Mouse (Mus musculus) kidney, embryonic 16.5 days (tissue): ENCODE measurements around the gene Tle4. TPM values are rescaled to one million over a fixed set of nuclear protein-coding genes. Genes with fewer than 3 reads are reported as not detected.

Experiments
- ATAC-seq: fragments of 200-750 bp; cut with Nextera tagmentation; 2 replicates; pipeline ENCODE4 v1.8.0; 2017; ENCODE audit warnings: moderate TSS enrichment; ENCODE audit not compliant: low FRiP score, low TSS enrichment
- H3K27ac ChIP-seq: fragments of 300-500 bp; sonication (generic); 2 replicates; pipeline ENCODE4 v1.5.1; 2014; ENCODE audit warnings: low read length
- H3K27me3 ChIP-seq: fragments of 300-500 bp; sonication (generic); 2 replicates; pipeline ENCODE4 v1.6.1; 2014; ENCODE audit warnings: low read length, control low read depth, mixed read lengths; ENCODE audit not compliant: insufficient read depth
- H3K36me3 ChIP-seq: fragments of 300-500 bp; sonication (generic); 2 replicates; pipeline ENCODE4 v1.6.1; 2014; ENCODE audit warnings: low read length, control low read depth, mixed read lengths; ENCODE audit not compliant: insufficient read depth
- H3K4me1 ChIP-seq: fragments of 300-500 bp; sonication (generic); 2 replicates; pipeline ENCODE4 v1.6.1; 2014; ENCODE audit warnings: low read length, control low read depth, mixed read lengths; ENCODE audit not compliant: insufficient read depth
- H3K4me2 ChIP-seq: fragments of 300-500 bp; sonication (generic); replicated peaks from 2 replicates; pipeline ENCODE4 v1.6.1; 2014; ENCODE audit warnings: low read depth, low read length
- H3K4me3 ChIP-seq: fragments of 300-500 bp; sonication (generic); 2 replicates; pipeline ENCODE4 v1.5.1; 2014; ENCODE audit warnings: mild to moderate bottlenecking, low read length
- H3K9ac ChIP-seq: fragments of 300-500 bp; sonication (generic); replicated peaks from 2 replicates; pipeline ENCODE4 v1.6.1; 2014; ENCODE audit warnings: low read length
- H3K9me3 ChIP-seq: fragments of 300-500 bp; sonication (generic); 2 replicates; pipeline ENCODE4 v1.6.1; 2016; ENCODE audit warnings: low read length, control low read depth
- WGBS: fragments of 180-500 bp; shearing (Covaris S2); extraction: QIAGEN DNeasy Blood & Tissue Kit; methylation state at CpG from one replicate; pipeline ENCODE4 v1.1.7; 2014; 5-methylcytosine and 5-hydroxymethylcytosine counted together
- polyA plus RNA-seq: library from polyadenylated mRNA; unstranded; fragments of >200 nt; fragmentation: Nextera tagmentation; extraction: Ambion mirVana; gene quantifications from 2 replicates; pipeline ENCODE4 v1.2.1, GENCODE M21; 2015

The Tle4 gene
- polyA plus RNA-seq, 1 experiment from 2014 or later: 14.6 TPM

DNA sequence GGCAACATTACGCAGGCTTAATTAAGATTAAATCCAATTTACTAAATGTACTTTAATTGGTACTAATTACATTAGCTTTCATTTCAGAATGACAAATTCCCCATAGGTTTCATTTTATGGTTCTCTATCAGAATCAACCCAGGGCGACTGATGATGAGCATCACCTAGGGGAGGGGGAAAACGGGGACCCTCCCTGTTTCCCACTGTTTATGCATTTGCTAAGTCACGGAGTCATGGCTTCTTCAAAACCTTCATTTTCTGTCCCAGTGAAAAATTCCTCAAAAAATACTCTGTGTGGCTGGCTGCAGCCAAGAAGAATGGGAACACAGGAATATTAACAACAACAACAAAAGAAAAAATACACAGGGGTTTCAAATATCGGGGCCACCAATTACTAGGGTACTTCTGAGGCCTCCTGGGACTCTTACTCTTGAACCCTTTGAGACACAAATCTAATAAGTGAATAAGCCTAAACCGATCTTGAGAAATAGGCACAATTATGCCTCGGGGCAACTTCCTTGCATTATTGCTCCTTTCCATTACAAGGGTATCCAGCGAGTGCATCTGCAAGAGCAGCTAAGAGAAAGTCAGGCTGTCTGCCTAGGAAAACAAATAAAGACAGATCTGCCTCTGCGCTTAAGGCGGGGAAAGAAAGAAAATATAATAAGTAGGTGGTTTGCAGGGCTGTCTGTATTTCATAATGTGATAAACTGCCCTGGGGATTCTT, 5.9 kb downstream of the Tle4 start:
- H3K9me3 ChIP-seq: no peaks in the 10 kb centered on the region
- no peak overlapping the region for H3K9ac ChIP-seq
- H3K4me1 ChIP-seq: peaks cover 51% of the 10 kb centered on the region
- no peaks in the 10 kb centered on the region for H3K27me3 ChIP-seq
- ATAC-seq: no peak
- 73% methylated on average over 10 of the region's 10 CpGs for WGBS
- no peak overlapping the region for H3K4me2 ChIP-seq
- H3K36me3 ChIP-seq: no peaks in the 10 kb centered on the region; the same call in 1 of the 2 replicates
- no peak overlapping the region for H3K4me3 ChIP-seq
- H3K27ac ChIP-seq: no peak overlapping the region

GRCm38 (mm10) chr19:14590154-14590553, 7.7 kb downstream of the Tle4 start:
- WGBS: 56% methylated on average over 7 of the region's 7 CpGs
- H3K9ac ChIP-seq: no peak overlapping the region
- no peak overlapping the region for H3K4me2 ChIP-seq
- H3K4me3 ChIP-seq: no peak overlapping the region
- H3K4me1 ChIP-seq: peaks cover 55% of the 10 kb centered on the region
- no peak overlapping the region for H3K27ac ChIP-seq
- ATAC-seq: no peak
- H3K9me3 ChIP-seq: no peaks in the 10 kb centered on the region
- no peaks in the 10 kb centered on the region for H3K27me3 ChIP-seq
- H3K36me3 ChIP-seq: no peaks in the 10 kb centered on the region; the same call in 1 of the 2 replicates

DNA sequence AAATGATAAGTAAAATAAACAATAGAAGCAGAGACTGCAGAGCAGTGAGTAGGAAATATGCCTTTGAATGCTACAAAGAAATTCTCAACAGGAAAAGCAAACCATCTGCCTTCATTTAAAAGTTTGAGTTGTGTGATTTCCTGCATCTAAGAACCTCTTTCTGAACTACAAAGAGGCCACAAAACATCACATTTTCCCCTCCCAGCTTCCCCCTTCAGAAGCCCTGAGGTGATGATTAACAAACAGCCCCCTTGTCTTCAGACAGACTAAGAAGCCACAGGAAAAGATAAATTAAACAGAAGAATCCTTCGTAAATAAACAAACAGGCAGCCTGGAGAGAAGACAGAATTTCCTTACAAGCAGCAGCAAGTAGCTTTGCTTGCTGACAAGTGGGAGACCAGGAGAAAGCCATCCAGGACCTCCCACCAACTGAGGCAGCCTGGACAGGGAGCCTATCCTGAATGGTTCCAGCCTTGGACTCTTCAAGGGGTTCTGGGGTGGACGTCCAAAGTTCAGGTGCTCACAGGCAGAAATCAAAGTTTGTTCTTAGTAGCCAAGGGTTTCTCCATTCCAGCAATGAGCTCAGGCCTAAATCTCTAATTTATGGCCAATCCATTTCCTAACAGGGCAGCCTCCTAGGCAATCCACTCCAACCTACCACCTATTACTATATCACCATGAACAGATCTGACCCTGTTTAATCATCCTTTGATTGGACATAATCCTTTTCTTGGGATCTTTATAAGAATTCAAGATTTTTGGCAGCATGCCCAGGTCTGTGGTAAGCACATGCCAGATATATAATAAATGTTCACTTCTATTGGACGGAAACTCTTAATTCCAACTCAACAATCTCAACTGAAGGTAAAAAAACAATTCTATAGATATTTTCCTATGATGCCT, 9.4 kb downstream of the Tle4 start:
- Histone ChIP-seq H3K27ac (peak overlapping the region; percentile 68), H3K9ac (no peak overlapping the region; the same call in 1 of the 2 replicates)
- 25% methylated on average over 3 of the region's 3 CpGs for WGBS

GRCm38 (mm10) chr19:14586171-14586570, 11.7 kb downstream of the Tle4 start:
- Histone ChIP-seq H3K9ac (no peak overlapping the region), H3K27ac (no peak overlapping the region), H3K4me2 (no peak overlapping the region), H3K36me3 (peaks cover 7% of the 10 kb centered on the region; the same call in 1 of the 2 replicates), H3K4me1 (peaks cover 42% of the 10 kb centered on the region), H3K9me3 (no peaks in the 10 kb centered on the region), H3K27me3 (no peaks in the 10 kb centered on the region), H3K4me3 (no peak overlapping the region)
- no peak for ATAC-seq
- 69% methylated on average over 3 of the region's 3 CpGs for WGBS

More for the DNA sequence above, 9.4 kb downstream of the Tle4 start:
- Histone ChIP-seq H3K27me3 (no peaks in the 10 kb centered on the region), H3K36me3 (no peaks in the 10 kb centered on the region; the same call in 1 of the 2 replicates), H3K4me3 (no peak overlapping the region), H3K4me2 (peak overlapping the region; percentile 8; the same call in 1 of the 2 replicates), H3K4me1 (peaks cover 47% of the 10 kb centered on the region), H3K9me3 (no peaks in the 10 kb centered on the region)
- peak; percentile 82 for ATAC-seq

DNA sequence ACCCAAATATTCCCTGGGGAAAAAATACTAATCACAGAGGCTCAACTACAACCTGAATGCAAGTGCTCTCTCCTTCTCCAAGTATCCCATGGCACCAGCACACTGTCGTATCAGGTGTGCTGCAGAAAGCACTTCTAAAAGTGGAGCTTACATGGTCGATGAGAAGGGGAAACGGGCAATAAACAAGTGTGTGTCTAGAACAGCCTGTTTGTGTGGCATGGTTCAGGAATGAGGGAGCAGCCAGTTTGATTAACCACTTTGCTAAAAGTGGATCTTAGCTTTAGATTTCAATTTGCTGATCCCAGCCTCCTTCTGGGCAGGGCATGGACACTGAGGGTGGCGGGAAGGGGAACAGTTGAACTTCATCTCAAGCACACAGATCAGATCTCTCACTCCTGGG, 12.1 kb downstream of the Tle4 start:
- Histone ChIP-seq H3K36me3 (peaks cover 11% of the 10 kb centered on the region; the same call in 1 of the 2 replicates), H3K9ac (no peak overlapping the region), H3K9me3 (no peaks in the 10 kb centered on the region), H3K27me3 (no peaks in the 10 kb centered on the region), H3K4me3 (no peak overlapping the region), H3K4me2 (no peak overlapping the region), H3K4me1 (peaks cover 42% of the 10 kb centered on the region), H3K27ac (no peak overlapping the region)
- no peak for ATAC-seq
- WGBS: 83% methylated on average over 4 of the region's 4 CpGs

DNA sequence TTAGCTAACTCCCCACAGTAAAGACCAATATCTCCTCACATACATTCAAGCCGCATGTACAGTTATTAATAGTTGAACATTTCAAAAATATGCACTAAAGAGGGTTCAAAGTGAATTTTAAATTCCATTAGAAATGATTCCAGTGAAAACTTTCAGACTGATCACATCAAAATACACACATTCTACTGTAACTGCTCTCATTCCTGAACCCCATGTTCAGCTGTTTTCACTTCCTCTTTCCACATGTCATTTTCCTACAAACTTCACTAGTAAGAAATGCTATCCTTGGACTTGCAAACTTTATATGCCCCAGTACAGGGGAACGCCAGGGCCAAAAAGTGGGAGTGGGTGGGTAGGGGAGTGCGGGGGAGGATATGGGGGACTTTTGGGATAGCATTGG, 12.6 kb downstream of the Tle4 start:
- no peak overlapping the region for H3K4me2 ChIP-seq
- no peaks in the 10 kb centered on the region for H3K9me3 ChIP-seq
- H3K27ac ChIP-seq: no peak overlapping the region
- H3K4me3 ChIP-seq: no peak overlapping the region
- H3K9ac ChIP-seq: no peak overlapping the region
- peaks cover 11% of the 10 kb centered on the region; the same call in 1 of the 2 replicates for H3K36me3 ChIP-seq
- H3K4me1 ChIP-seq: peaks cover 38% of the 10 kb centered on the region
- H3K27me3 ChIP-seq: no peaks in the 10 kb centered on the region
- WGBS: 78% methylated on average over 3 of the region's 3 CpGs
- no peak for ATAC-seq

DNA sequence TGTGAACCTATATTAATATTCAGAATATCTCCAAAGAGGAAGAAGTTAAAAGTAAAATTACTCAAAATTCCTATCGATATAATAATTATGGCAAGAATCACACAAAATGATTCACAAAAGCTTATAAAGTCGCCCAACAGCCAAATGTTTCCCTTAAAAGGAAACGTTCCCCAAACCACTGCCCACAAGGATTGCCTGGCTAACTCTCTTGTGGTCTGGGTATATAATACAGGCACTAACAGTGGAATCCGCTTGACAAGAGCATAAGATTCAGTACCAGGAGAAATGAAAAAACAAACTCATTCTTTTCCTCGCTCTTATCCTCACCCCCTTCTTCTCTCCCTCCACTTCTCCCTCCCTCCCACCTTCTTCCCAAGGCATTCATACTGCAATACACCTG, 19.2 kb downstream of the Tle4 start:
- 88% methylated on average over 5 of the region's 5 CpGs for WGBS
- Histone ChIP-seq H3K27me3 (no peaks in the 10 kb centered on the region), H3K27ac (no peak overlapping the region), H3K9me3 (no peaks in the 10 kb centered on the region), H3K9ac (no peak overlapping the region), H3K36me3 (peaks cover 13% of the 10 kb centered on the region; the same call in 1 of the 2 replicates), H3K4me2 (no peak overlapping the region), H3K4me1 (no peaks in the 10 kb centered on the region), H3K4me3 (no peak overlapping the region)
- no peak for ATAC-seq

GRCm38 (mm10) chr19:14578016-14578415, 19.8 kb downstream of the Tle4 start:
- H3K9ac ChIP-seq: no peak overlapping the region
- H3K27ac ChIP-seq: no peak overlapping the region
- H3K36me3 ChIP-seq: peaks cover 13% of the 10 kb centered on the region; the same call in 1 of the 2 replicates
- H3K27me3 ChIP-seq: no peaks in the 10 kb centered on the region
- 44% methylated on average over 4 of the region's 4 CpGs for WGBS
- H3K9me3 ChIP-seq: no peaks in the 10 kb centered on the region
- H3K4me2 ChIP-seq: no peak overlapping the region
- H3K4me1 ChIP-seq: no peaks in the 10 kb centered on the region
- H3K4me3 ChIP-seq: no peak overlapping the region
- no peak for ATAC-seq

- Histone ChIP-seq H3K9ac (no peak overlapping the region), H3K4me2 (no peak overlapping the region), H3K27me3 (no peaks in the 10 kb centered on the region), H3K36me3 (peaks cover 8% of the 10 kb centered on the region; the same call in 1 of the 2 replicates), H3K9me3 (no peaks in the 10 kb centered on the region), H3K4me1 (no peaks in the 10 kb centered on the region), H3K4me3 (no peak overlapping the region), H3K27ac (no peak overlapping the region)
- ATAC-seq: no peak
Measured at GRCm38 (mm10) chr19:14576311-14576710, 21.5 kb downstream of the Tle4 start.
